Mouse (Mus musculus): Measurements from ENCODE around the gene Col6a5.
"Not testable (repeated sequence)": the region's sequence is repeated elsewhere in the genome, so short reads cannot be mapped to it uniquely, and the experiment has no call there.

The Col6a5 gene

GRCm38 (mm10) chr9:105907411-105907810, 53.0 kb downstream of the Col6a5 start:
- no peak for DNase-seq

DNA sequence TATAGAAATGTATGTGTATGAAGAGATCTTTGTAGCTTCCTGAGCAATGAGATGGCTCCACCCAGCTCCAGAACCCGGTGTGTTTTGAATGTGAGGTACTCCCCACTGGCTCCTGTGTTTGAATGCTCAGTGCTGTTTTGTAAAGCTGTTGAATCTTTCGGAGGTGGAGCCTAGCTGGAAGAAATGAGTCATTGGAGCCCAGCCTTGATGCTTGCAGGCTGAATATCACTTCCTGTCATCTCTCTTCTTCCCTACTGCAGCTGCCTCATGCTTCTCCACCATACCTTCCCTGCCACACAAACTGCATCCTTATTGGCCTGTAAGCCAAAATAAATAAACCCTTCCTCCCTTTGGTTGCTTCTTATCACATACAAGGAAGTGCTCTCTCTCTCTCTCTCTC, 72.9 kb downstream of the Col6a5 start:
- DNase-seq: no peak

DNA sequence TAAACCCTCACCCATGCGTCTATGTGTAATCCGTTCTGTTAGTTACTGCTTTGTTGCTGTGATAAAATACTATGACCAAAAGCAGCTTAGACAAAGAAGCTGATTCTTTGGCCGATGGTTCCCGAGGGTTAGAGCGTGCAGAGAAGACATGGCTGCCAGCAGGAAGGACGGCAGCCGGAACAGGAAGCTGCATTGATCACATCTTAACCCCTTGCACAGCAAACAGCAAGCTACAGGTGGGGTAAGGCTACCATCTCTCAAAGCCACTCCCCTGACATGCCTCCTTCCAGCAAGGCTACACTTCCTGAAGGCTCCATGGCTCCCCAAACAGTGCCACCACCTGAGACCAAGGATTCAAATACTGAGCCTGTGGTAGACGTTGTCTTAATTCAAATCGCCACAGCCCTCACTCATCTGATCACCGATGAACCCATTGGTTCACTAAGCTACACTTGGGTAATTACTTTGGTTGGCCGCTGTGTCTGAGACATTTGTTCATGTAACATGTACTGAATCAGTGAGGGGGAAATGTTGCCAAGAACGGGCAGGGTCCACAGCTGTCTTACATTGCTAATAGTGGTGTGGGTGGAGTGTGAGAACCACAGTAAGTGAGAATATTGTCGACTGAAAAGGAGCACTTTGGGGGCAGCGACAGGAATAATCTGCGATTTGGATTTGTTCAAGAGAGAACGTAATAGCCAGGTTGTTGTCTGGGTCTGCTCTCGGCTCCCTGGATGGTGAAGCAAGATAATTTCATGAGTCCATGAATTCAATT, 75.6 kb downstream of the Col6a5 start:
- no peak for DNase-seq

DNA sequence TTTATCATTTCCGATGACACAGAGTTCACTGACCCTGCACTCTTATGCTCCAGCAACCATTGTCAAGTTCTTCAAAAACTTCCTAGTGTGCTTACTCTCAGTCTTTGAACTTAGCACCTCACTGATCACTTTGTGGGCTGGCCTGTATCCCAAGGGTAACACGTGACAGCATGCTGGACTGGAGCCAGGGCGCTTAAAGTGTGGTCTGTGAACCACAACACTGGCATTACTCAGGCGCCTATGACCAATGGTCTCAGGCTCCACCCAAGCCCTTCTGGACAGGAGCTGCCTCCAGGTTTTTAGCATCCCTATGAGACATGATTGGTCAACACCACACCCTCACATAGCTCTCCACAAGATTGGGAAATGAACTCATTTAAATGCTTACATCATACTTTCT, 79.7 kb downstream of the Col6a5 start:
- DNase-seq: no peak

DNA sequence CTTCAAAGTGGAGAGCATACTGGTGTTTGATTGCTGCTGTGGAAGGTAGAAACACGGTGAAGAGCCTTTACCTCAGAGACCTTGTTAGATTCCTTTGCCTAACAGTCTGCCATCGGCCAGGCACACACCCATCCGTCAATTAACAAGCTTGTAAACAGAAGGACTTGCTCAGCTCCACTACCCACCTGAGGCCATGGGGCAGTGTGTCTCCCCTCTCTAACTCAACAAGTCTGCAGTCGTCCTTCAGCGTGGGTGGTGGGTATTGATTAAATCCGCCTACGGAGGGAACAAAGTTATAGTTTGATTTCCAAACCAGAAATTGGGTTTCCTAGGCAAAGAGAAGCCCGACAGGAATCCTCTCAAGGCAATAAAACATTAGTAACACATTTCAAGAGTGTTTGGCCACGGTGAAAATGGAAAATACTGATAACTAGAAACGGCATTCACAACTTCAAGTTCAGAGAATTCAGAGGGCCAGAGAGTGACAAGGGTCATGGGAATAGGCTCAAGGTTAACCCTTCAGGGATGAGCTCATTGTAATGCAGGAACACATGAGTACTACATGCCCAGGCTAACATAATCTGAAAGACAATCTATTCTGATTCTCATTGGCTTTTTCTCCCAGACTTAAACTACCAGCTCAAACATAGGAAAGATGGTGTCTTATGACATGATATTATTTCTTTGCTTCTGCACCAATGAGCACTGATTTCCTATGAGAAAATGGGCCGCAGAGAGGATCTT, 81.9 kb downstream of the Col6a5 start:
- no peak for DNase-seq

DNA sequence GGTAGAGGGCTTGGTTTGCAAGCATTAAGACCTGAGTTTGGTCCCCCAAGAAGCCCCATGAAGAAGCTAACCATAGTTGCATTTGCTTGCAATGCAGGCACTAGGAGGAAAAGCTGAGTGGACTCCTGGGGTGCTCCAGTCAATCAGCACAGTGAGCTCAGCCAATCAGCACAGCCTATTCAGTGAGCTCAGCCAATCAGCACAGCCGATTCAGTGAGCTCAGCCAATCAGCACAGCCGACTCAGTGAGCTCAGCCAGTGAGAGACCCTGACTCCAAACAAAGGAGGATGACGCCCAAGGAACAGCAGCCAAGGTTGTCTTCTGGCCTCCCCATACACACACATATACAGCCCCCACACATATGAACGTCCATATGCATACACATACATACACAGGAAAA, 84.3 kb downstream of the Col6a5 start:
- no peak for DNase-seq

DNA sequence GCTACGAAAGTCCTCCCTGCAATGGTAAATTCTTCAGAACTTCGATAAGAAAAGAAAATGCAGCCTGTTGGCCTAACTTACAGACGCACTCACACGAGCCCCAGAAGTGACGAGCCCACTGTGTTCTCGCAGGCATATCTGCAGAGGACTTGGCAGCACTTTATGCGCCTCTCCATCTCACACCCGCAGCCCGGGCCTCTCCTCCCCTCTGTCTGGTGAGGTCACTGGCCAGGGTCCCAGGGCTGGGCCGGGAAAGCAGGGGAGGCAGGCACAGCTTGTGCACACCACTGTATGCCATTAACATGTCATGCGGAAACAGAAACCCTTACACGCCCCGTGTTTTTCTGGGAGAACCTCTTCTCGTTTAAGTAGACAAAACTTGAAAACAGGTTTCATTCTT, 88.8 kb downstream of the Col6a5 start:
- no peak for DNase-seq

- peak; percentile 13 for DNase-seq
Observed at GRCm38 (mm10) chr9:105857773-105858172, 102.7 kb downstream of the Col6a5 start.

DNA sequence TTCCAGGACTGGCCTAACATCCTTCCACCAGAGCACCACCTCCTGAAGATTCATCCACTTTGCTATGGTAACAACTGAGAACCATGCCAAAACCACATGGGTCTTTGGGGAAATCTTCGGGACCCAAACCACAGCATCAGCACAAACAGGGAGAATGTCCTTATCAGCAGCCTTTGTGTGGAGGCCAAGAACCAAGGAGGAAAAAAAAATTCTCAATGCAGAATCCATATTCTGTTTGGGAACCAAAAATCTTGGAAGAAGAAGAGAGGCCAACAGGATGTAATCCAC, 107.7 kb downstream of the Col6a5 start:
- DNase-seq: no peak

DNA sequence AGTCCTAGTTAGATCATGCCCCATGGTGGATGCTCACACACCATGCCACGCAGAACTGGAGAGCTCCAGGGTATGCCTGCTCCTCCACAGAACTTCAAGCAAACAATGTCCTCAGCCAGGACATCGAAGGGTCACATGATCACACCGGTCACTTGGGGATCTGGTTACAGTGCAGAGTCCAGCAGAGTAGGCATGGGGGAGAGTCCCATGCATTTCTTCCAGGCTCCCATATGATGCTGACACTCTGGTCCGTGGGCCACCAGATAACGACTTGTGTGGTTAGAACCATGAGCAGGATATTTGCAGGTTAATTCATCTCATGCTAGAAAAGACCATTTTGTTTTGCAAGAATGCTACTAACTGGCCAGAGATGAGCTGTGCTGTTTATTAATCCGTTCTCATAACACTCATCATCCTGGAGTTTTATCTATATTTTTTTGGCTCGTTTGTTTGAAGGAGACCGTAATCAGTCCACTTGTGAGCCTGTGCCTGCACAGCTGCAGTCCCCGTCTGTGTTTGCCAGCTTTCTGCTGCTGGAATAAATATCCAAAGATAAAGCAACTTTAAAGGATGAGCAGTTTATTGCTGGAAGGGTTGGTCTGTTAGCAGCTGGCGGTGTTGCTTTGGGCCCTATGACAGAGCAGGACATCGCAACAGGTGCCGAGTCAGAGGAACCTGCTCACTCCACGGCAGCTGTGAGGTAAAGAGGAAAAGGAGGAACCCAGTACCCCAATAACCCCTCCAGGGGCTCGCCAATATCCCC, 108.2 kb downstream of the Col6a5 start:
- no peak for DNase-seq

DNA sequence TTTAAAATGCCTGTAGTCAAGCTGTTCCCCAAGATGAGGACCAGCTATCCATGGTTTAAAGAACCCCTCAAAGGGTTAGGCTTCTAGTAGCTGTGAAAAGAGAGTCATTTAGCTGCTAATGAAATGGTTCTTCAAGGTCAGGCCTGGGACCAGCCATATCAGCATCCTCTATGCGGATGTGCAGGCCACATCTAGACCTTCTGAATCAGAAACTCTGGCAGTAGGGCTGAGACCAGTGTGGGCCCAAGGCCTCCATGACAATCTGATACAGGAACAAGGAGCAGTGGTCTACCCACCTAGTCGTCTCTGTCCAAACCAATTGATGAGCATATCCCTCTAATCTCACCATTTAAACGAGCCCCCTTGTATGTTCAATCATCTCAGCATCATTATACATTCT, 109.4 kb downstream of the Col6a5 start:
- no peak for DNase-seq

- no peak for DNase-seq
Observed at GRCm38 (mm10) chr9:105848396-105848795, 112.0 kb downstream of the Col6a5 start.

- DNase-seq: no peak
Observed at GRCm38 (mm10) chr9:105847261-105847660, 113.2 kb downstream of the Col6a5 start.

- DNase-seq: not testable (repeated sequence)
Observed at GRCm38 (mm10) chr9:105841386-105841785, 119.1 kb downstream of the Col6a5 start.

DNA sequence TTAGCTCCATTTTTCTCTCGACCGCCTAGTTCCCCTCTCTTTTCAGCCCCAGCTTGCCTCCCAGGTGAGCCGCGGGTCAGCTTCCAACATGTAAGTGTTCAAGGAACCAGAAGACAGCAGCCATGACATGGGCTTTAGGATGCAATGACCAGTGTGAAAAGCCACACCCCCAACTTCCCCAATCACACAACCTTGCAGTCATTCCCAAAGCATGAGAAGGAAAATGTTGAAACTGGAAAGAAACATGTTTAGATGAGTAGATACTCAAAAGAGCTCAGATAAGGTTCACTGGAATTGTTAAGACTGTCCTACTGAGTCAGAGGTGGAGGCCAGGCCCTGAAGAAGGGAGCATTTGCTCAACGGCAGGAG, 121.3 kb downstream of the Col6a5 start:
- no peak for DNase-seq

DNA sequence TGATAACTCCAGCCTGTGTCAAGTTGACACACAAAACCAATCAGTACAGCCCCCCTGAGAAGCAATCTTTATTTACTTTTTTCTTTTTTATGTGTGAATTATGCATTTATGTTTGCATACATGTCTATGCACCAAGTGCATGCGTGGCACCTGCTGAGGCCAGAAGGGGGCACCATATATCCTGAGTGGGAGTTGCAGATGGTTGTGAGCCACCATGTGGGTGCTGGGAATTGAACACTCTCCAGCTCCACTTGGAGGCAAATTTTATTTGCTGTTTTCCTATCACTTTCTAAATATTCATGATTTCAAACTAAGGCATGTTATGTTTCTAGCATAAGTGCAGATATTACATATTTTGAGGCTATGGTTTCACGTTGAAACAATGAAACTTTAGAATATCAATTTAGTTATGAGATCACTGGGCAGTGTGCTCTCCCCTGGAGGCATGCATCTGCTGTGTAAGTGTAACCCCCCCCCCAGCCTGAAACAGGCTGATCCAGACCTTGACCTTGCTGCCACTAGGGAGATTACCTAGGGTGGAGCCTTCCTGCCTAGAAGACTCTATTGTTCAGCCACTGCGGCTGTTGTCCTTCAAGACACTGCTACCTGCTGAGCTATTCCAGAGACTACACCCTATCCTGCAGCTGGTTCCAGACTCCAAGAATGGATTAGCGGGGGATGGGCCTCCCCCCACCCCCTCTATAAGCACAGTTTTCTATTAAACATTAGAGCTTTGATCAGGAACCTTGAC, 121.9 kb downstream of the Col6a5 start:
- DNase-seq: no peak

GRCm38 (mm10) chr9:105835587-105835986, 124.9 kb downstream of the Col6a5 start:
- DNase-seq: no peak

DNA sequence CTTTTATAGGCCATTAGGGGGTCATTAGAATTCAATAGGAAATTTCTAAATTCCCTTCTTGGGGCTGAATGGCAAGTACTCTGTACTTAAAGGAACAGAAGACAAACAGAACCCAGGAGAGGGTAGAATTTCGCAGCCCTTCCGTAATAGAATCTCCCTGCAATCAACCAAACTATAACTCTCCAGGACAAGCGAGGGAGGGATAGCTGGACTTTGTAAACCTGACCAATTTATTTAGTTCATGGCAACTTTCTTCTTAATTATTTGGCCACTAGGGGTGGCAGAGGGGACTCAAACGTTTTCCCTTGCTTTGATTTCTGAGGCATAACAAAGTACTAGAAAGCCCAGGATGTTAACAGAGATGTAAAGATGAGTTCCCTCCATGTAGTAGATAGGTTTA, 125.6 kb downstream of the Col6a5 start:
- no peak for DNase-seq

- DNase-seq: no peak
Observed at GRCm38 (mm10) chr9:105831291-105831690, 129.2 kb downstream of the Col6a5 start.

DNA sequence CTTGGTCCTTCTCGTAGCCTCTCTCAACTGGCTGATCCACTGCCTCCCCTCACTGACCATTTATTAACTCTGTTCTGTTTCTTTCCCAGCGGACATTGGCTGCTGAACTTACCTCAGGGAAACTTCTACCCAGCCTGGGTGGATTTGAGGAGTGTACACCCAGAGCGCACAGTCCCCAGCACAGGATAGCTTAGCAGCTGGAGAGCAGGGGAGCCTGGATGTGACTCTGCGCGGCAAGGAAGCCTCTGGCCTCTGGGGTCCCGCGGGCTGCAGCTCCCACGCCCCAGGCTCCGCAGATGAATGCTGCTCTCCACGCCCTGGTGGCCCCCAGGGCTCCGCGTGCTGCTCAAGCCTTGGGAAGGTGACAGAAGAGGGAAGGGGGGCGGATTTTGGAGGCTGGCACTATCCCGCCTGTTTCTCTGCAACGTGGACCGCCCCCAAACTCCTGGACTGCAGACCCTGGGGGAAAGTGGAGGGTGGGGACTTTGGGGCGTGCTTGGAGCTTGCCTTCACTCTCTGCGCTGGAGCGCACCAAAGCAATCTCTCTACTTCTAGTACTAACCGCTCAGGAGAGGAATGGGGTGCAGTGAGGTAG, 132.6 kb downstream of the Col6a5 start, which contains the start of gene Col6a6:
TSS of gene Col6a6 (minus strand) at position 370 of the 595 bp plus-strand sequence.
- DNase-seq: no peak

- no peak for DNase-seq
Observed at GRCm38 (mm10) chr9:105827076-105827647, 133.3 kb downstream of the Col6a5 start.

GRCm38 (mm10) chr9:105820711-105821110, 139.7 kb downstream of the Col6a5 start:
- DNase-seq: no peak

Data from cerebellum, adult 9-11 months (tissue).